Mouse (Mus musculus) Patski (cell line): ENCODE data around the gene D430042O09Rik. TPM values are rescaled to one million over a fixed set of nuclear protein-coding genes. Genes with fewer than 3 reads are reported as not detected.

Experiments used
- ATAC-seq: fragments of 100-300 bp; one replicate; pipeline ENCODE4 v1.8.0; 2021
- CTCF ChIA-PET: fragments of 350-600 bp; sonication (Branson Sonifier 250); formaldehyde crosslinking; loops from one replicate; lab custom pipeline; 2022; ENCODE audit warnings: inconsistent platforms; lab: Charles Lee
- POLR2A ChIA-PET: fragments of 350-600 bp; sonication (Branson Sonifier 250); formaldehyde crosslinking; loops from one replicate; lab custom pipeline; 2022; ENCODE audit warnings: antibody characterized with exemption, inconsistent platforms; lab: Charles Lee
- DNase-seq: peaks from one replicate; pipeline ENCODE4 v3.0.0-alpha.2; 2011; ENCODE audit warnings: low read depth, low spot score
- H3K27me3 ChIP-seq: fragments of 371-371 bp; one replicate; pipeline ENCODE4 v1.5.1; 2021
- CTCF ChIP-seq: fragments of 100-300 bp; IDR thresholded peaks from one replicate; pipeline ENCODE4 v1.5.1; 2021
- in situ Hi-C: fragments of 300-500 bp; cut with MboI; formaldehyde crosslinking; loops from 3 replicates; pipeline ENCODE4 v1.11.1; 2018; ENCODE audit warnings: low pct_unique_long_range_greater_than_20kb, mixed read lengths
- polyA plus RNA-seq: library from polyadenylated mRNA; unstranded; gene quantifications from one replicate; pipeline ENCODE4 v1.2.3, GENCODE M21; 2021

The D430042O09Rik gene
- polyA plus RNA-seq, 1 experiment from 2014 or later: 11.6 TPM

DNA sequence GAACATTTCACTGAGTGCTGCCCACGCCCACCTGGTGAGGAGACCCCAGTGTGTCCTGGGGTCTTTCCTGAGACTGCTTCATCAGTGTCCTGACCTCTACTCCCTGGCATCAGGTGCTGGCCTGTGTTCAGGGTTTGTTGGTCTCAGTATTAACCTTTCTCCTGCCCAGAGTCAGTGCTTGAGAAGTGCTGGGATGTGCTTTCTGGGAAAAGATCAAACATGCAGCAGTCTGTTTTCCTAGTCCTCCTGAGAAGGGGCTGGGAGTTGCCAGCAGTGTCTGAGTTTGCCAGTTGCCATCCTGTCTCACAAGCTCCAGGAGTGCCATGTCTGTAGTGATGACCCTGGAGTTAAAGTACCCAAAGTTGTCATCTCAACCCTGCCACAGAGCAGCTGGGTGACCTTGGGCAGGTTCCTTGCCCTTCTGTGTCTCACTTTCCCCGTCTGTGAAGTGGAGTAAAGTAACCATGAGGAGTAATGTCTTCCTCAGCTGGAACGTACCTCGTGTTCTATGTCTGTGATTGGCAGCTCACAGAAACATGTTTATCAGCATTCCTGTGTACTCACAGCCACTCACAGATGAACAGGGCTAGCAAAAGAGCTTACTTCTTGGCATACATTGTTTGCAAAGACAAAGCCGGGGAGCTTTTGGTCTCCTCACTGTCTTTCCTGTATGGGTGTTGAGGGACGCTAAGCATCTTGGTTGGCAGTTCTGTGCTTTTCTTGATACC is 50.4 kb downstream of the D430042O09Rik start:
- ATAC-seq (no peak), DNase-seq (no peak)
- no peaks in the 10 kb centered on the region for H3K27me3 ChIP-seq
- CTCF ChIA-PET: no interaction called here
- POLR2A ChIA-PET: no interaction called here
- TF ChIP-seq CTCF: no peak
- in situ Hi-C loops: no loop called here

DNA sequence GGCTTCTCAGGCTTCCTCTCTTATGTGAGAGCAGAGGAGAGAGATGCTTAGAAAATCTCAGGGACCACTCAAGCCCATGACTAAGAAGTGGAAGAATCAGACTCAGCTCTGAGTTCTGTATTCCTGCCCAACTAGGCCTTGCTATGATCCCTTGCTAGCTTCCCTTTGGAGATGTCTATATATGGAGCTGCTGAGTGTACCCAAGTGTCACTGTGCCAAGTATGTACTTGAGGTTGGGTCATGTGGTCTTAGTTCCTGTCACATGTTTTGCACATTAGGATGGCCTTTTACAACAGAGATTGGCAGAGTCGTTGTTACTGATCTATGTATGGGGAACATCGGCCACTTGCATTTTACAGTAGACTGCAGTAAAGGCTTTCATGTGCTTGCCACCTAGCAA is 54.6 kb downstream of the D430042O09Rik start:
- POLR2A ChIA-PET: no interaction called here
- CTCF ChIA-PET: interaction anchor here (1.4 to 2.0 kb wide), 2 partner anchors 14 to 327 kb away, joined by 3 to 5 read pairs; no protein-coding TSS in a partner anchor
- DNase-seq: no peak
- TF ChIP-seq CTCF: no peak
- H3K27me3 ChIP-seq: no peaks in the 10 kb centered on the region
- in situ Hi-C loops: no loop called here
- no peak for ATAC-seq

GRCm38 (mm10) chr7:125762883-125763830 is 55.5 kb downstream of the D430042O09Rik start:
- ATAC-seq (no peak), DNase-seq (no peak)
- TF ChIP-seq CTCF: no peak
- ChIA-PET POLR2A (interaction anchor here (0.7 kb wide), 1 partner anchor 16 kb away, joined by 3 read pairs; no protein-coding TSS in a partner anchor), CTCF (interaction anchor here (1.4 kb wide), 1 partner anchor 326 kb away, joined by 3 read pairs; no protein-coding TSS in a partner anchor)
- in situ Hi-C loops: no loop called here
- H3K27me3 ChIP-seq: no peaks in the 10 kb centered on the region

DNA sequence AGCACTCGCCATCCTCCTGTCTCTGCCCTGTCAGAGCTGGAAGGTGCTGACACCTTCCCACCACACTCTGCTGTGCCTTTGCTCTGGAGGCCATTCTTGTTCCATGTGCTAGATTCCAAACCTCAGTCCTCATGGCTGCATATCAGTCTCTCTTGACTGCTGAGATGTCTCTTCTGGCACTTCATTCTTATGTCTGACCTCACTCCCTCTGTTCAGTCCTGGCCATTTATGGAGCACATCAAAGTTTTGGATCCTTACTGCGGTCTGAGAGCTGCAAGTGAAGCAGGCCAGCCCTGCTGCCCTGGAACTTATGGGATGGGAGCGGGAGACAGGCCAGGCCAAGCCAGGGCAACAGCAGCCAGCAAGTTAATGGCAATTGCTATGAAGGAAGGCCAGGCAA is 56.7 kb downstream of the D430042O09Rik start:
- DNase-seq (no peak), ATAC-seq (no peak)
- H3K27me3 ChIP-seq: no peaks in the 10 kb centered on the region
- POLR2A ChIA-PET: no interaction called here
- no peak for TF ChIP-seq CTCF
- in situ Hi-C loops: no loop called here
- CTCF ChIA-PET: interaction anchor here (1.0 kb wide), 1 partner anchor 320 kb away, joined by 3 read pairs; no protein-coding TSS in a partner anchor

- ATAC-seq: no peak
- ChIA-PET POLR2A (no interaction called here), CTCF (interaction anchor here (0.9 to 1.2 kb wide), 2 partner anchors 12 to 19 kb away, joined by 3 read pairs; no protein-coding TSS in a partner anchor)
- TF ChIP-seq CTCF: peak; percentile 68
- no peak for DNase-seq
- in situ Hi-C loops: no loop called here
- H3K27me3 ChIP-seq: no peaks in the 10 kb centered on the region
Observed at GRCm38 (mm10) chr7:125766976-125767831, 59.5 kb downstream of the D430042O09Rik start.

GRCm38 (mm10) chr7:125772961-125773571 is 65.4 kb downstream of the D430042O09Rik start:
- POLR2A ChIA-PET: no interaction called here
- CTCF ChIA-PET: no interaction called here
- no peak for ATAC-seq

GRCm38 (mm10) chr7:125783206-125783605 is 75.5 kb downstream of the D430042O09Rik start:
- CTCF ChIA-PET: interaction anchor here (0.7 to 1.1 kb wide), 3 partner anchors 22 to 308 kb away, joined by 3 read pairs; no protein-coding TSS in a partner anchor
- H3K27me3 ChIP-seq: no peaks in the 10 kb centered on the region
- in situ Hi-C loops: no loop called here
- POLR2A ChIA-PET: no interaction called here
- TF ChIP-seq CTCF: peak; percentile 69
- no peak for ATAC-seq
- DNase-seq: no peak

More at GRCm38 (mm10) chr7:125772961-125773571, 65.4 kb downstream of the D430042O09Rik start:
- H3K27me3 ChIP-seq: no peaks in the 10 kb centered on the region
- TF ChIP-seq CTCF: no peak
- in situ Hi-C loops: no loop called here
- DNase-seq: no peak

GRCm38 (mm10) chr7:125786105-125786504 is 78.4 kb downstream of the D430042O09Rik start:
- ChIA-PET POLR2A (no interaction called here), CTCF (interaction anchor here (0.9 kb wide), 1 partner anchor 44 kb away, joined by 3 read pairs; no protein-coding TSS in a partner anchor)
- ATAC-seq: no peak
- H3K27me3 ChIP-seq: no peaks in the 10 kb centered on the region
- TF ChIP-seq CTCF: no peak
- DNase-seq: no peak
- in situ Hi-C loops: no loop called here

DNA sequence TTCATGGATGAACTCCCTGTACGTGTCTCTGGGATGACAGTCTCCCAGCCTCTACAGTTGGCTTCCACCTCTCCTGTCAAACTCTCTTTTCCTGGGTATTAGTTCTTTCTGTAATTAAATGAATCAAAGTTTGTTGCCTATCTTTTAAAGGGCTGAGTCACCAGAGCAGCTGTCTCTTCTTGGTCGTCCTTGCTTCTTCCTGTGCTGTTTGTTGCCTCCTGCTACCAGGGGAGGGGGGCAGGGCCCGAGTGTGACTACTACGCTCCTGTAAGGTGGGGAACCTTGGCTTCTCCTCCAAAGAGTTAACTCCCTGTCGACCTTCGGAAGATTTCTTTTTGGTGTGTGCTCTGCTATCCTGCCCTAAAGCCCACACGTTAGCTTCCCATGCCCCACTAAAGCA is 79.4 kb downstream of the D430042O09Rik start:
- in situ Hi-C loops: no loop called here
- ChIA-PET CTCF (no interaction called here), POLR2A (no interaction called here)
- DNase-seq: no peak
- ATAC-seq: no peak
- no peak for TF ChIP-seq CTCF
- H3K27me3 ChIP-seq: no peaks in the 10 kb centered on the region
